Mouse (Mus musculus) 3134 (cell line): Measurements from ENCODE around the gene P2rx7.
"Not testable (repeated sequence)": the region's sequence is repeated elsewhere in the genome, so short reads cannot be mapped to it uniquely, and the experiment has no call there.

Experiments
- DNase-seq: peaks from one replicate; pipeline ENCODE4 v3.0.0-alpha.2; 2011; ENCODE audit warnings: low spot score; ENCODE audit not compliant: insufficient read length; ENCODE audit errors: extremely low read depth

P2rx7 gene

DNA sequence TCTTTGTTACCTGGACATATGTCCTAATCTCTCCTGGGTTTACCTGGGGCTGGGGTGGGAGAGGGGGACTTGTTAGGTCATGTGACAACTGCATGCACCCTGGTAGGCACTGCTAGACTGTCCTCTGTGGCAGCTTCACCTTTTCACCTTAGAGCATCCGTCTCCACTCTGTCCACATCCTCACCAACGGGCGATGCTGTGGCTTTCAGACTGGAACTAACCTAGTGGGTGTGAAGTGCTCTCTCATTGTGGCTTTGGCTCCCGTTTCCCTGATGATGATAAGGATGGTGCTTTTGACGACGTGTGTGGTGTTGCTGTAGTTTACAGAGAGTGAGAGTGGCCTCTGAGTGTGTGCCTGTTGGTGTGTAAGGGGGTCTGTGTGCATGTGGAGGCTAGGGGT is 1.6 kb downstream of the P2rx7 start:
- no peak for DNase-seq

DNA sequence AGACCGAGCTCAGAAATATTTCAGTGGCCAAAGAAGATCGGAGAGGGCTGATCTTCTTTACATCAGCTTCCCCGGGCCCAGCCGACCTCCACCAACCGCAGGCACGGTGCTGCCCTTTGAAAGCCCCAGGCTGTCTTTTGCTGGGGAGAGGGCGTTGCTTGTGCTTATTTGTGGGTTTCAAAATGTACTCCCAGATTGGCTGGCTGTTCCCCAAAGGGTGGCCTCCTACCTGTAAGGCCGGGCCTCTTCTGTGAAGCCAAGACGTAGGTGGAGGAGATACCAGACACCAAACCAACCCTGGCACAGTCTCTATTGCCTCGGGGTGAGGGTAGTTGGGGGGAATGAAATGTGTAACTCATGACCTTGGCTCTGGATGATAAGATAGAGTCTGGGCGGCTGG is 2.3 kb downstream of the P2rx7 start:
- DNase-seq: no peak

DNA sequence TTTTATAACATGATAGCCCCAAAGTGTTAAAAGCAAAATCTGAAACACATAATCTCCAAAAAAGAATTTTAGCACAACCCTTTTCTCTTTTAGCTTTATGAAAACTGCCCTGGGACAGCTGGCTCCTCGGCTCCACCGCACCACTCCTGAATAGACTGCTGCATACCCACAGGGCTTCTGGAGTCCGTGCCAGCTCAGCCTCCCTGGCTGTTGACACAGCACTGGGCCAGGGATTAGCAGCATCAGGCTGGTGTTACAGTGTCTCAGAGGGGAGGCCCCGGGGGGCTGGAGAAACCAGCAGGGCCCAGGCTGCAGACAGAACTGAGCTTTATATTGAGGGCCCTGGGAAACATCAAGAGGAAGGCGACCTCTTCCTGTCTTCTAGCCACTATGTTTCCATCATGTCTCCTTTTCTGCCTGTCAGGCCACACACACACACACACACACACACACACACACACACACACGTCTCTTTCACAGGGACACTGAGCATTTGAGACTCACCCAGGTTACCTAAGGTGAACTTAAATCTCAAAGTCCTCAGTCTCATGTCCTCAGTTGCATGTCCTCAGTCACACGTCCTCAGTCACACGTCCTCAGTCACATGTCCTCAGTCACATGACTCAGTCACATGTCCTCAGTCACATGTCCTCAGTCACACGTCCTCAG is 3.7 kb downstream of the P2rx7 start:
- DNase-seq: no peak

DNA sequence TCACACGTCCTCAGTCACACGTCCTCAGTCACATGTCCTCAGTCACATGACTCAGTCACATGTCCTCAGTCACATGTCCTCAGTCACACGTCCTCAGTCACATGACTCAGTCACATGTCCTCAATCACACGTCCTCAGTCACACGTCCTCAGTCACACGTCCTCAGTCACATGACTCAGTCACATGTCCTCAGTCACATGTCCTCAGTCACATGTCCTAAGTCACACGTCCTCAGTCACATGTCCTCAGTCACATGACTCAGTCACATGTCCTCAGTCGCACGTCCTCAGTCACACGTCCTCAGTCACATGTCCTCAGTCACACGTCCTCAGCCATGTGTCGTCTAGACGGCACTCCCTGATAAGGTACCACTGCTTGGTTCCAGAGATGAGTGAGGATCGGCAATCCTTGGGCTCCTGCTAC is 4.3 kb downstream of the P2rx7 start:
- DNase-seq: not testable (repeated sequence)

DNA sequence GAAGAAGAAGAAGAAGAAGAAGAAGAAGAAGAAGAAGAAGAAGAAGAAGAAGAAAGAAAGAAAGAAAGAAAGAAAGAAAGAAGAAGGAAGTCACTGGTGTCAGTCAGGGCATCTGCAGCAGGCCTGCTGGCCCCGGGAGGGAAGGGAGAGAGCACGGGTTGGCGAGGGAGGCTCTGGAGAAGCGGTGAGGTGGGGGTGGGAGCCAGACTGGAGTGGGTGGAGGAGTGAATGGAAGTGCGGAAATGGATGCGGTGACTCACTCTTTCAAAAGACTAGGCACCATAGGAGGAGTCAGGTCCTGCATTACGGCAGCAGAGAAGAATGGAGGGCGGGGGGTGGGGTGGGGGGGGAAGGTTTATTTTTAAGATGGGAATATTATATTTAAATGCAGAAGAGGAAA is 5.6 kb downstream of the P2rx7 start:
- DNase-seq: no peak

DNA sequence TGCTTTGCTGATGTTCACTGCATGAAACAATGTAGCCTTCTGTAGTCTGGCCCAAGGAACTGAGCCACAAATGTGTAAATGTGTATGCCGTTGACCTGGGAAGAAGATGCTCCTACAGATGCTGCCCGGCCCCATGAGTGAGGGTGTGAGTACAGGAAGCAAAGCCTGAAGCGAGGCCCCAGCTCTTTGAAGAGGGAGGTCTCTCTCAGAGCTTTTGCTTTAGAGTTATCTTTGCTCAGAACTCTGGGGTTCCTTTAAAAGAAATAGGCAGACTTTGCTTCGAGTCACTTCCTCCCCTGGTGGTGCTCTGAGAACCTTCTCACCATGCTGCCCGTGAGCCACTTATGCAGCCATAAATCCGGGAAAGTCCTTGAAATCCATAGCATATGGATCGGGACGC is 6.4 kb downstream of the P2rx7 start:
- no peak for DNase-seq

DNA sequence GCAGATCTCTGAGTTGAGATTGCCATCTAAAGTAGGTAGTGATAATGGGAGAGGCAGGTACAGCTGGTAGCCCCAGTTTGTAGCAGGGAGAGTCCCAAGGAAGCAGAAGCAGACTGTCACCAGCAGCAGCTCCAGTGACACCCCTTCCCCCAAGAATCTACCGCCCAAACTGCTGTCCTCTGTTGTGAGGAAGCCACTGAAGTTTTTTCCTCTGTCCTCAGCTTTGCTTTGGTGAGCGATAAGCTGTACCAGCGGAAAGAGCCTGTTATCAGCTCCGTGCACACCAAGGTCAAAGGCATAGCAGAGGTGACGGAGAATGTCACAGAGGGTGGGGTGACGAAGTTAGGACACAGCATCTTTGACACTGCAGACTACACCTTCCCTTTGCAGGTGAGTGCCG is 8.8 kb downstream of the P2rx7 start:
- DNase-seq: no peak

DNA sequence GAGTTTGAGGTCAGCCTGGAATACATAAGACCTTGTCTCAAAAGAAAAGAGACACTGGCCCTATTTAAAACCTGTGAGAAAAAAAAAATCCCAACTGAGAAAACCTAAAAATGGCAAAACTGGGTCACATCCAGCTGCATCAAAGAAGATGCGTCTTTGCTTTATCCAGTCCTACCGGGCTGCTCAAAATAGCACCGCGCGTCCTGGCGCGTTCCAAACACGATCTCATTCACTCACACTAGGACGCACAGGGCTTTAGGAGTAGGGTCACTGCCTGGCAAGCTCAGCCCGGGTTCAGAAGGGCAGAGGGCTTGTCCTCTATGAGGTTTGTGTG is 9.4 kb downstream of the P2rx7 start:
- DNase-seq: no peak

DNA sequence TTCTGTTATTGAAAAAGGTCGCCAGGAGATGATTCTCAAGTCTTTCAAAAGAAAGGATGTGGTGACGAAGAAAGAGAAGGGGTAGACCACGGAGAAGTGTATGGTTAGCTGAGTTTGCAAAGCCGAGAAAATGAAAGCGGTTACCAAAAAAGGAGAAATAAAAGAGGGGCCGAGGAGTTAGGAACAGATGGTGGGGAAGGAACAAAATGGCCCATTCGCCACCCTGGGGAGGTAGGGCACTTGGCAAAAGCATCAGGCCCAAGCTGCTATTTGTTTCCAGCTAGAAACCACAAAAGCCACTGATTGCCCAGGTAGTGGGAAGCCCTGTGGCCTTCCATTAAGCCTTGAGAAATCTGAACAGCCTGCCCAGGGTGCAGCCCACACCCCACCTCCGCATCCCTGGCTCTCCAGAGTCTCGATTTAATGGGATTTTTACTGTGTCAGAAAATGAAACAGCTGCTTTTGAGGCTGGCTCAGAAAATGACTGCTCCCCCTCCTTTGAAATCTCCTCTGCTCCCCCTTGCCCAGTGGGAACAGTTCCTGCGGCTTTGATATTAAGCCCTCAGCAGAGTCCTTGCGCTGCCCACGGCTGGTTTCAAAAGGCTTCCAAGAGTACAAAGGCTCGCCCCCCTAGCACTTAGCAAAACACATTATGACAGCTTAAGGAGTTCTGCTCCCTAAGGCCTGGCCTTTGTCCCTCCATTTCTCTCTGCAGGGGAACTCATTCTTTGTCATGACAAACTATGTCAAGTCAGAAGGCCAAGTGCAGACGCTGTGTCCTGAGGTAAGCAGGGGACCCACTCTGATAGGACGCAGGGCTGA is 9.9 kb downstream of the P2rx7 start:
- no peak for DNase-seq

DNA sequence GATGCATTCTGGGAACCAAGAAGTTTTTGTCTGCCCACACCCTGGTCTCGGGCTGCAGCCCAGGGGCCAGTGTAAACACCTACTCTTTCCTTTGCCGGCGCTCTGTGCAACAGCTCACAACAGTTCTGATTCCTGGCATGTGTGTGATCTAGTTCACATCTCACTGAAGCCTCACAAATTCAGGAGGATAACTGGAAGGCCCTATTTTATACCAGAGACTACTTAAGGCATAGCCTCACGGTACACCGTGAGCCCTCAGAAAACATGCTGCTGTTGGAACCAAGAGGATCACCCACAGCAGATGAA is 10.5 kb downstream of the P2rx7 start:
- DNase-seq: no peak

DNA sequence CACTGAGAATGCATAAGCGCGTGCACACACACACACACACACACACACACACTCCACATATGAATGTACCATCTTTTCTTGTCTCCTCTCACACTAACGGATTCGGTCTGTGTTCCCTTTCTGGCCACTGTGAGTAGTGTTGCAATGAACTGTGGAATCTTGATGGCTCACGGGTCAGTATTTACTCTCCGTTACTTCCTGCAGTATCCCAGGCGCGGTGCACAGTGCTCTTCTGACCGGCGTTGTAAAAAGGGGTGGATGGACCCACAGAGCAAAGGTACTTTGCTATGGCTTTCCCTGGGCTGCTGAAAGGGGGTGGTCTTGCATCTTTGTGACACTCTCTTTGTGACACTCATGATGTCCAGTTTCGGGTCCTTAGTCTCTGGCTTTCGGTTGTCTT is 13.1 kb downstream of the P2rx7 start:
- DNase-seq: no peak

DNA sequence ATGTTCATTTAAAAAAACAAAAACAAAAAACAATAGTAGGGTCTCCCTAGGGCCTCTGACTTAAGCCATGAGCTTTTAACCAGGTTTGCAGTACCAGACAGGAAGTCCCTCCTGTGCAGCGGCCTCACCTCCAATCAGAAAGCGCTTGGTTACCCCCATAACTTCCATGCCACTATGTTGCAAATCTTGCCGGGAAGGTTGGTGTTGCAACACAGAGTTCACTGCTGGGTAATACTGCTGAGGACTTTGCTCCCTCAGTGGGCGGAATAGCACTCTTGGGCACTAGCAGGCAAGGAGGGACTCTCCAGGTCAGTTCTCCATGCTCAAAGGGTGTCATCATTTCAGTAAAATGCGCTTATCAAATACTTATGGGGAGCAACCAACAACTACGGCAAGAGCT is 18.8 kb downstream of the P2rx7 start:
- DNase-seq: no peak

DNA sequence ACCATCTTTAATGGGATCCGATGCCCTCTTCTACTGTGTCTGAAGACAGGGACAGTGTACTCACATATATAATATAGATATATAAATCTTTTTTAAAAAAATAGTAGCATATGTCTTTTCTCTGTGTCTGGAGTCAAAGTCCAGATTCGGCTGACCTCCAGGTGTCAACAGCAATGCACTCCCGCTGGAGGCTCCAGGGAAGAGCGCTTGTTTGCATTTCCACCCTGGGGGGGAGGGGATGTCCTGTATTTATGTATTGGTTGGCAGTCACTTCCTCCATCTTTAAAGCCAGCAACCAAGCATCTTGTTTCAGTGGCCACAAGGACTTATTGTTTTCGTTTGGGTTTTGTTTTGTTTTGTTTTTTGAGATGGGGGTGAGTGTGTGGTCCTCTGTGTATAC is 21.3 kb downstream of the P2rx7 start:
- no peak for DNase-seq

DNA sequence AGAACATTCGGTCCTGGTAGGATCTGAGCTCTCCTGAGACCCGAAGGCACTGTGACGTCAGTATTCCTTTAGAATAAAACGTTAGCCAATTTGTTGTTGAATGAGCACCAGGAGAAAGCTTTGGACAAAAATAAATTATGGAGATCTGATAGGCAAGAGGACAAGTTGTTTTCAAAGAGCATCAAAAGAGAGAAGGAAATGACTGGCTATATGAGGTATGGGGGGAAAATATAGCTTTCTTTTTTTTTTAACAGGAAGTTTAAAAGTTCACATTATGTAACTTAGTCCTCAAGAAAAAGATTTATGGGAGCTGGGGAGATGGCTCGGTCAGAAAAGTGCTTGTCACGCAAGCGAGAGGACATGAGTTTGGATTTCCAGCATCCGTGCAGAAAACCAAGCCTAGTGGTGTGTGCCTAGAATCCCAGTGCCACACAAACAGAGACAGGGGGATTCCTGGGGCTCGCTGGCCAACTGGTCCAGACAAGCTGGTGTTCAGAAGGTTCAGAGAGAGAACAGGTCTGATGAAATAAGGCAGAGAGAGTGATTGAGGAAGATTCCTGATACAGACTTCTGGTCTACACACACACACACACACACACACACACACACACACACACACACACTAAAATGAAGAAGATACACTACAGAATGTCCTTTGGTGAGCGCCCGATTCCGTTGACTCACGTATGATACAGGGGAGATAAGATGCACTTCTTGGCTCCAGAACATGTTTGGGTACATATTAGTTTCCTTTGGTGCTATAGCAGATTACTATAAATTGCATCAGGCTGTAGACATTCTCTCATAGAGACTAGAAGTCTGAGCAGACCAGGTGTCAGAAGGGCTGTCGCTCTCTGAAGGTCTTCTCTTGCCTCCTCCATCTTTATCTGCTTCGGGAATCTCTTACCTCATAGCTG is 25.5 kb downstream of the P2rx7 start:
- no peak for DNase-seq

DNA sequence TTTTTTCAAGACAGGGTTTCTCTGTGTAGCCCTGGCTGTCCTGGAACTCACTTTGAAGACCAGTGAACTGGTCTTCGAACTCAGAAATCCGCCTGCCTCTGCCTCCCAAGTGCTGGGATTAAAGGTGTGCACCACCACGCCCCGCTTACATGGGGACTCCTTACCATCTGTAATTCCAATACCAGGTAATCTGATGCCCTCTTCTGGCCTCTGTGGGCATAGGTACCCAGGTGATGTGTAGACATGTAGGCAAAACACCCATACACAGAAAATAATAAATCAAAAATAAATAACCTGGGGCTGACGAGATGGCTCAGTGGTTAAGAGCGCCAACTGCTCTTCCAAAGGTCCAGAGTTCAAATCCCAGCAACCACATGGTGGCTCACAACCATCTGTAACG is 27.9 kb downstream of the P2rx7 start:
- DNase-seq: not testable (repeated sequence)

DNA sequence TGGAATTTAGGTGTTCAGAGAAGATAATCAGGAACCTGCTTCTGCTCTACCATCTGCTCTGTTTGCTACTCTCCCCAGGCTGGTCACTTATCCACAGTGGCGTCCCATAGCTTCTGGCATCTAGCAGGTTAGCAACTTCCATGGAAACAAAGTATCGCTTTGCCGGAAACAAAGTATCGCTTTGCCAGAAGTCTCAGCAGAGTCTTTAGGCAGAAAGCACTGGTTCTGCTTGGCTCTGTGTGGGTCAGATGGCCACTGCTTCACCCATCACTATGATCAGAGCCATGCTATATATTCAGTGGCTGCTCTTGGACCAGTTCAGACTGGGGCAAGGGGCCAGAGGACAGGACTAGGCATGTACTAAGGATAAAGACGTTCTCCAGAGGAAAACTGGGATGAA is 28.6 kb downstream of the P2rx7 start:
- no peak for DNase-seq

DNA sequence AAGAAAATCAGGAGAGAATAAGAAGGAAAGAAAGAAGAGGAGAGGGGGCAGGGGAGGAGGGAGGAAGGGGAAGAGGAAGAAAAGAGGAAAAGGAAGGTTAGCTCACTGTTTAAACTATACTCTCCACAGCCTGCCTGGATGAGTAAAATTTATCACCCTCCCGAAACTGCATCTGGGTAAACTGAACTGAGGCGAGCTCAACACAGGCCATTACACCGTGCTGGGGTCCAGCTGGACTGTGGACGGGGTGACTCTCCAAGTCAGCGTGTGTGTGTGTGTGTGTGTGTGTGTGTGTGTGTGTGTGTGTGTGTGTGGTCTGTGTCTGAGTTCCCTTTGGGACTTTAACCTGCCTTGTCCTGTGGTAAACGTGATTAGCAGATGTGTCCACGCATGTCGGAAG is 32.3 kb downstream of the P2rx7 start:
- no peak for DNase-seq

DNA sequence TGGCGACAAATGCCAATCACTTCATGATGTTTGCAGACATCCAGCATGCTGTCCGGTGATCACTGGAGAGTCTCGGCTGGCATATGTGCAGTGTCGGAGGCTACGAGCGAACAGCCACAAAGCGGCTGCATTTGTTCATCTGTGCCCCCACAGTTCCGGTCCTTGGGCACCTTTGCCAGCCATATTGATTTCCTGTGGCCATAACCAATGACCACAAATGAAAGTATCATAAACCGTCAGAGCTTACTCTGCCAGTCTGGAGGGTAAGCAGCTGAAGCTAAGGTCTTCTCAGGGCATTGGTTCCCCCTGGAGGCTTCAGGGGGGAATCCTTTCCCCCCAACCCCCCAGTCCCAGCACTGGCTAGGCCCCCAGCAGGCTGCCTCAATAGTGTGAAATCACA is 34.3 kb downstream of the P2rx7 start:
- no peak for DNase-seq

DNA sequence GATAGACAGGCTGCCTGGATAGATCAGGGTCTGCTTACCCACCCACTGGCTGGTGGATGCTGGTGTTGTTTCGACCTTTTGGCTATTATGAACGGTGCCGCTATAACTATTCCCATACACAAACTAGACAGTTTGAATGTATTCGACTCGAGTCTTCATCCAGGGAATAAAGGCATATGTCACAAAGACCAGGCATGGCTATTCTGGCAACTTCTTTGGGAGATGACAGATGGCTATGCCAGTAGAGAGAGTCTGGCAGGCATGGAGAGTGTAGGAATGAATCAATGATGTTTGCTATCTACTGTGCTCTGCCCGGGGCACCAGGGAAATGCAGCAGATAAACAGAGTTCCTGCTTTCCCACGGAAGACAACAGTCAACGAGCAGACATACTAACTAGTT is 36.2 kb downstream of the P2rx7 start:
- DNase-seq: no peak

DNA sequence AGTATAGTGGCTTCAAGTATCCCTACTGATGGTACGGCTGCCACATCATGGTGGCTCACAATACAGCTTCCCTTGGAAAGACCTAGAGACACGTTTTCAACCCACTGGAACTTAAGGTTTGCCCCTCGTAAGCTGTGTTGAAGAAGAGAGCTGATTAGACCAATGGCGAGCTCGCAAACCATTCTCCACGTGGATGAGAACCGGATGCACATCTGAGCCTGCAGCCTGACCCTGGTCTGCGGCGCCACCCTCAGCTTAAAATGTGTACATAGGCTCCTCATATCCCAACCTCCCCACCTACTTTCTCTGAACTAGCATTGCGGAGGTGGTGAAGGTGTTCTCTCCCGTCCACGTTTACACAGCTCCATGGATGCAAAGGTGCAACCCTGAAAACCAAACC is 37.6 kb downstream of the P2rx7 start:
- DNase-seq: no peak

DNA sequence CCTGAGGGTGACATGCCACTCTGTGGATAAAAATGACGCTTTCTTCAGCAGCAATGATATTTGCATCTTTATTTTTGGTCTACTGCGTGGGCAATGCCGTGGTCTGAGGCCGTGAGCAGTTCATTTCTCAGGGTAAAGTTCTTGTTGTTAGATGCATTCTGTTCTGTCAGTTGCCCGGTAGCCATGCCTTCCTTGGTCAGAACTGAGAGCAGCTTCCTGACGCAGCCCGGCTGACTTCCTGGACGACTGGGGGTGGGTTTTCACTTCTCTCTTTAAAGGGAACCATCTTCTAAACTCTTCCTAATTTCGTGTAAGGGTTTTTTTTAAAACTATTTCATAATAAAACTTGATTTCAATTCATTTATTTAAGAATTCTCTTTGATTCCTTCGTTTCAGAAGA is 40.2 kb downstream of the P2rx7 start:
- no peak for DNase-seq

DNA sequence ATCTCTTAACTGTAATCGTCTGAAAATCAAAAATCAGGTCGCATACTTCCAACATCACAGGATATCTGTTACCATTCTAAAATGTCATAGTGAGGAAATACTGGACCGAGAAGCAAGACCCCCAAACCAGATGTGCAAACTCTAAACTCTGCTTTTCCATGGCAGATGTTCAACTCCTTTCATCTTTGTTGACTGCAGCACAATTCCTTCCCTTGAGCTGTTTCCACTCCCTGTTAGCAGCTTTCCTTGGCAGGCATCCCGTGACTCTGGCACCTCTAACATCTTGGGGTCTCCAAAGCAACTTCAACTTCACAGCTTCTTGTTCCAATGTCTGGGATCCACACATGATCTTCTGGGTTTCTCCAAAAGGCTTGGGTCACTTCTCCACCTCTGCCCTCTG is 43.7 kb downstream of the P2rx7 start:
- no peak for DNase-seq
